Mouse (Mus musculus) brain, embryonic 14.5 days (tissue): ENCODE data around the gene Emilin3.

ENCODE experiments used
- CTCF ChIP-seq: fragments of 200-500 bp; IDR thresholded peaks from 2 replicates; pipeline ENCODE4 v1.5.1; 2012; ENCODE audit warnings: inconsistent platforms, mild to moderate bottlenecking, moderate library complexity, borderline replicate concordance; ENCODE audit not compliant: insufficient read depth, insufficient read length; ENCODE audit errors: extremely low read depth
- POLR2A ChIP-seq: fragments of 200-500 bp; IDR thresholded peaks from 2 replicates; pipeline ENCODE4 v1.6.1; 2012; ENCODE audit warnings: mild to moderate bottlenecking, inconsistent platforms, borderline replicate concordance; ENCODE audit not compliant: poor library complexity, insufficient read depth, insufficient read length, severe bottlenecking; ENCODE audit errors: extremely low read depth

- TF ChIP-seq CTCF = no peak
- TF ChIP-seq POLR2A = no peak
Observed at GRCm38 (mm10) chr2:160940930-160941709, 29.0 kb upstream of the Emilin3 start.
